Mouse (Mus musculus) brain, embryonic 14.5 days (tissue): Measurements from ENCODE around the gene Slc1a5.

Experiments used
- CTCF ChIP-seq: fragments of 200-500 bp; IDR thresholded peaks from 2 replicates; pipeline ENCODE4 v1.5.1; 2012; ENCODE audit warnings: inconsistent platforms, mild to moderate bottlenecking, moderate library complexity, borderline replicate concordance; ENCODE audit not compliant: insufficient read depth, insufficient read length; ENCODE audit errors: extremely low read depth
- POLR2A ChIP-seq: fragments of 200-500 bp; IDR thresholded peaks from 2 replicates; pipeline ENCODE4 v1.6.1; 2012; ENCODE audit warnings: mild to moderate bottlenecking, inconsistent platforms, borderline replicate concordance; ENCODE audit not compliant: poor library complexity, insufficient read depth, insufficient read length, severe bottlenecking; ENCODE audit errors: extremely low read depth

DNA sequence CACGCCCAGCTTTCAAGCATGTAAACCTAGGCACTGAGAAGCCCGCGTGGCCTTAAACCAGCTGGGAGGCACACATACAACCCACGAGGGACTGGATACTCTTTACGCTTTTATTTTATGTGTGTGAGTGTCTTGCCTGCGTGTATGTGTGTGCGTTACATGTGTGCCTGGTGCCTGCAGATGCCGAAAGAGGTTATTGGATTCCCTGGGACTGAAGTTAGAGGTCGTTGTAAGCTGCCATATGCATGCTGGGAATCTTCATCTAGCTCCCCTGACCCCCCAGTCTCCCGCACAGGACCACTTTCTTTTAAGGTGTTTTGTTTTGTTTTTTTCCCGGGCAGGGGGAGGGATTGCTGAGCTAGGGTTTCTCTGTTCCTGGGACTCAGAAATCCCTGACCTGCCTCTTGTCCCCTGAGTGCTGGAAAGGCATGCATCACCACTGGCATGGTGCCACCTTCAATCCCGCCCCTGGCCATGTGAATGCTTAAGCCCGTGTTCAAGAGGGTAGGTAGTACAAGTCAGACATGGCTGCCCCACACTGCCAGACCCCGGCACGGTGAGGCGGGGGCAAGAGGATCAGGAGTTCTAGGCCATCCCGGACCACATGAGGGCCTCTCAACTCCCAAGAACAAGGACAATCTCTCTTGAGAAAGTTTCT lies 2.7 kb downstream of the Slc1a5 start:
- TF ChIP-seq POLR2A (no peak), CTCF (no peak)
